Comparison of ENCODE assay signal across 8 mouse cellular contexts in genomic region chr11:53761822-53762221, GRCm38 (mm10). TPM values are rescaled to one million over a fixed set of nuclear protein-coding genes. Genes with fewer than 3 reads are reported as not detected.
DNase-seq lines count a peak whose midpoint lies in the region; ATAC-seq lines count a peak whose summit lies in the region.

No protein-coding gene starts in this region.

- peak overlapping the region; percentile 9; the same call in 1 of the 2 replicates for H3K27ac ChIP-seq in neural tube, embryonic 13.5 days (replicated peaks)
- H3K27ac ChIP-seq in brown adipose tissue, adult 24 weeks (replicated peaks; ENCODE audit: low read depth, low read length) = peak overlapping the region; percentile 99
- peak overlapping the region; percentile 91 for H3K27ac ChIP-seq in heart, embryonic 12.5 days (ENCODE audit: poor library complexity, severe bottlenecking)

- no peaks in the 10 kb centered on the region for H3K9me3 ChIP-seq in neural tube, embryonic 13.5 days
- H3K9me3 ChIP-seq in heart, embryonic 12.5 days (replicated peaks) = no peaks in the 10 kb centered on the region

- H3K36me3 ChIP-seq in neural tube, embryonic 13.5 days = no peaks in the 10 kb centered on the region
- no peaks in the 10 kb centered on the region for H3K36me3 ChIP-seq in heart, embryonic 12.5 days

- no peak for DNase-seq in neural tube, embryonic 10.5 days (ENCODE audit: extremely low spot score, low spot score)
- DNase-seq in kidney, postnatal 36 days = peak; percentile 96
- peak; percentile 67 for DNase-seq in skeletal muscle tissue, adult 2 months (ENCODE audit: low read depth, low spot score)
- DNase-seq in layer of hippocampus, adult 9-11 months = no peak
- no peak for DNase-seq in spleen, adult 12 weeks (ENCODE audit: low spot score)

- peaks cover 44% of the 10 kb centered on the region for H3K4me1 ChIP-seq in neural tube, embryonic 13.5 days (replicated peaks)
- peaks cover 33% of the 10 kb centered on the region for H3K4me1 ChIP-seq in brown adipose tissue, adult 24 weeks (ENCODE audit: control insufficient read depth, insufficient read depth, insufficient read length, low read length)
- H3K4me1 ChIP-seq in heart, embryonic 12.5 days (replicated peaks) = peaks cover 62% of the 10 kb centered on the region

- no peak overlapping the region for H3K9ac ChIP-seq in neural tube, embryonic 13.5 days
- H3K9ac ChIP-seq in heart, embryonic 12.5 days = no peak overlapping the region

- no peak for ATAC-seq in neural tube, embryonic 13.5 days (ENCODE audit: low read depth)
- ATAC-seq in heart, embryonic 12.5 days (ENCODE audit: insufficient number of reproducible peaks, low FRiP score) = no peak; the same call in 1 of the 2 replicates

- H3K4me2 ChIP-seq in neural tube, embryonic 13.5 days = no peak overlapping the region
- no peak overlapping the region for H3K4me2 ChIP-seq in heart, embryonic 12.5 days

- H3K4me3 ChIP-seq in neural tube, embryonic 13.5 days = no peak overlapping the region
- no peak overlapping the region for H3K4me3 ChIP-seq in brown adipose tissue, adult 24 weeks (ENCODE audit: insufficient read depth, low read depth, low read length)
- no peak overlapping the region for H3K4me3 ChIP-seq in heart, embryonic 12.5 days

- H3K27me3 ChIP-seq in neural tube, embryonic 13.5 days = peaks cover 59% of the 10 kb centered on the region
- no peaks in the 10 kb centered on the region for H3K27me3 ChIP-seq in heart, embryonic 12.5 days (replicated peaks)

- WGBS in neural tube, embryonic 13.5 days = 51% methylated on average over 2 of the region's 2 CpGs
- 33% methylated on average over 2 of the region's 2 CpGs for WGBS in heart, embryonic 12.5 days

RNA-seq across cellular contexts. Expression of gene Irf1, which starts 8.0 kb away (rescaled TPM):
- polyA plus RNA-seq in neural tube, embryonic 13.5 days (2015; fragmentation: Nextera tagmentation; extraction: Ambion mirVana) = 3.5 and 3.7 TPM in 2 replicates
- polyA plus RNA-seq in brown adipose tissue, adult 24 weeks (2012; ENCODE audit: insufficient read depth, insufficient read length, missing spikeins) = 12.5 and 27.9 TPM in 2 replicates
- 9.8 and 11.3 TPM in 2 replicates for polyA plus RNA-seq in heart, embryonic 12.5 days (2016; fragmentation: Nextera tagmentation; extraction: Ambion mirVana)

RNA-seq across cellular contexts. Expression of gene Gm17334, which starts 11.2 kb away (rescaled TPM):
- polyA plus RNA-seq in neural tube, embryonic 13.5 days (2015; fragmentation: Nextera tagmentation; extraction: Ambion mirVana) = not detected in 2 replicates
- not detected in 2 replicates for polyA plus RNA-seq in brown adipose tissue, adult 24 weeks (2012; ENCODE audit: insufficient read depth, insufficient read length, missing spikeins)
- 0.22 TPM in 1 of 2 replicates, not detected in the other for polyA plus RNA-seq in heart, embryonic 12.5 days (2016; fragmentation: Nextera tagmentation; extraction: Ambion mirVana)

RNA-seq across cellular contexts. Expression of gene Il5, which starts 41.2 kb away (rescaled TPM):
- polyA plus RNA-seq in neural tube, embryonic 13.5 days (2015; fragmentation: Nextera tagmentation; extraction: Ambion mirVana) = not detected in 2 replicates
- not detected in 2 replicates for polyA plus RNA-seq in brown adipose tissue, adult 24 weeks (2012; ENCODE audit: insufficient read depth, insufficient read length, missing spikeins)
- not detected in 2 replicates for polyA plus RNA-seq in heart, embryonic 12.5 days (2016; fragmentation: Nextera tagmentation; extraction: Ambion mirVana)

RNA-seq across cellular contexts. Expression of gene Rad50, which starts 54.7 kb away (rescaled TPM):
- 11.9 and 12.6 TPM in 2 replicates for polyA plus RNA-seq in neural tube, embryonic 13.5 days (2015; fragmentation: Nextera tagmentation; extraction: Ambion mirVana)
- 3.9 and 4.8 TPM in 2 replicates for polyA plus RNA-seq in brown adipose tissue, adult 24 weeks (2012; ENCODE audit: insufficient read depth, insufficient read length, missing spikeins)
- polyA plus RNA-seq in heart, embryonic 12.5 days (2016; fragmentation: Nextera tagmentation; extraction: Ambion mirVana) = 24.0 and 25.6 TPM in 2 replicates

Comparison
In these comparisons a context has a peak if more than half of its experiments do, and no peak if none do; other contexts are left out.
1. H3K27ac ChIP-seq: peak in every context shown above with its lines; median percentile 99 in brown adipose tissue, adult 24 weeks; 91 in heart, embryonic 12.5 days; 9 in neural tube, embryonic 13.5 days.
2. DNase-seq: peak in kidney, postnatal 36 days (2 of 2) and skeletal muscle tissue, adult 2 months (single experiment); none in neural tube, embryonic 10.5 days (single experiment), layer of hippocampus, adult 9-11 months (single experiment) and spleen, adult 12 weeks (single experiment).